Mouse (Mus musculus) layer of hippocampus, adult 8-10 months (tissue): ENCODE data around the gene Kpna1. TPM values are rescaled to one million over a fixed set of nuclear protein-coding genes. Genes with fewer than 3 reads are reported as not detected.
"Not testable (repeated sequence)": the region's sequence is repeated elsewhere in the genome, so short reads cannot be mapped to it uniquely, and the experiment has no call there.

Experiments
- DNase-seq, 2 experiments: peaks; one replicate each; pipeline ENCODE4 v3.0.0; 2022; ENCODE audit warnings: low spot score in 2 of 2
- total RNA-seq, 4 experiments: library from RNA; stranded (reverse); gene quantifications; 2 replicates each; pipeline ENCODE4 v1.2.4; 2022

The Kpna1 gene
- 100 to 1,000 TPM; 110 to 152 (median 124) TPM for total RNA-seq

DNA sequence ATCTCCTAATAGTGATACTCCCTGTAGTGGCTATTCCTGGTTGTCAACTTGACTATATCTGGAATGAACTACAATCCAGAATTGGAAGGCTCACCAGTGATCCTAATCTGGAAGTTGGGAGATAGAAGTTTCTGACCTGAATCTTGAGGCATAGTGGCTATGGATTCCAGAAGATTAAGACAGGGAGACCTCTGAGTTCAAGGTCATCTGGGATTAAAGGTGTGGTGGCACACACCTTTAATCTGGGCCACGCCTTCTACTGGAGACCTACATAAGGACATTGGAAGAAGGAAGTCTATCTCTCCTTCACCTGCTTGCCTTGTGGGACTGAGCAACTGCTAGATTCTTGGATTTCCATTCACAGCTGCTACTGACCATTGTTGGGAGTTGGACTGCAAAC is at the start of gene Kpna1:
Gene Kpna1 (plus strand): TSS at position 301 of the 400 bp plus-strand sequence.
- not testable (repeated sequence) for DNase-seq

DNA sequence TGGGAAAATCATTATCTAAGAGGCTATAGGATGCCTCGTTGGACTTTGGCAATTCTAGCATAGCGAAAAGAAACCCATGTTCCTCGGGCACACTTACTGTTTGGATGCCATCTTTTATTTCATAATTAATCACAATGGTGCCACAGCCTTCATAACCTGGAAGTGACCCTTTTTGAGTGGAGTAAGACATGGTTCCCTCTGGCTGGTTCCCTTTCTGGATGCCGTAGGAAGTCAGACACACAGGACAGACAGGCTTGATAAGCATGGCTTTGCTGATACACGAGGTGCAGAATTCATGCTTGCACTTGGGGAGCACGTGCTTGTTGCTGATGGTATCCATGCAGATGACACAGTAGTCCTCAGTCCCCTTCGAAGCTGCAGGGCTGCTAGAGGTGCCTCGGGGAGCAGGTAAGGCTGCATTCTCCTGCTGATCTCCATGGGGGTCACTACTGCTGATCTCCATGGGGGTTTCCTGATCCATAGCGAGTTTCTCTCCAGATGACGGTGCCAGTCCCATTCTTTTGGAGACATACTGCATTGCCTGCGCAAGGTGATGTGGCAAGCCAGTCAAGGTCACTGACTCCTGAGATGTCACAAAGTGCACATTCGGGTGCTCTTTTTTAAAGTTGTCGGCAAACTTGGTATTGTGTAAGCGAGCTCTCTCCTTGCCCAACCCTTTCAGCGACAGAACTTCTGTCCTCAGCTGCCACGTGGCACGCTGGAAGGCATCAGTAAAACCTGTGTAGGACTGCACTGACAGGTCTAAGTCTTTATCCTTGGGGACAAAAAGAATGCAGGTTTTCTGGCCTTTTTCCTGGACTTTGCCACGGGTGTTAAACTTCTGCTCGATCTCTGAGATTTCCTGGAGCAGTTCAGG is 46.1 kb upstream of the Kpna1 start:
- no peak for DNase-seq

DNA sequence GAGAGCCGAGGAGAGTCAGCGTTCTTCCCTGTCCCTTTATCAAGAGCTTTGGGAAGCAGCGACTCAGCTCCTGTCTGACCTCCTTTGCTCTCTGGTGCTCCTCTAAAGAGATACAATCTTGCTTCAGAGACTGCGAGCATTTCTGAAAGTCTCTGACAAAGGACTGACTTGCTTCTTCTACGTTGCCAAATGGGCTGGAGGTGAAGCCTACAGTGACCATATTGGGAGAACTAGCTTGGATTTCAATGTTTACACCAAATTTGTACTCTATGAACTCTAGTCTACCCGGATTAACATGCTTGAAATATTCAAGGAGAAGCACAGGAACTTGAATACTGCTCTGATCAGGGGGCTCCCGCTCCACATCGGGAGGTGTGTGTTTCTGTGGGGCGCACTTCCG is 45.4 kb upstream of the Kpna1 start:
- no peak for DNase-seq

DNA sequence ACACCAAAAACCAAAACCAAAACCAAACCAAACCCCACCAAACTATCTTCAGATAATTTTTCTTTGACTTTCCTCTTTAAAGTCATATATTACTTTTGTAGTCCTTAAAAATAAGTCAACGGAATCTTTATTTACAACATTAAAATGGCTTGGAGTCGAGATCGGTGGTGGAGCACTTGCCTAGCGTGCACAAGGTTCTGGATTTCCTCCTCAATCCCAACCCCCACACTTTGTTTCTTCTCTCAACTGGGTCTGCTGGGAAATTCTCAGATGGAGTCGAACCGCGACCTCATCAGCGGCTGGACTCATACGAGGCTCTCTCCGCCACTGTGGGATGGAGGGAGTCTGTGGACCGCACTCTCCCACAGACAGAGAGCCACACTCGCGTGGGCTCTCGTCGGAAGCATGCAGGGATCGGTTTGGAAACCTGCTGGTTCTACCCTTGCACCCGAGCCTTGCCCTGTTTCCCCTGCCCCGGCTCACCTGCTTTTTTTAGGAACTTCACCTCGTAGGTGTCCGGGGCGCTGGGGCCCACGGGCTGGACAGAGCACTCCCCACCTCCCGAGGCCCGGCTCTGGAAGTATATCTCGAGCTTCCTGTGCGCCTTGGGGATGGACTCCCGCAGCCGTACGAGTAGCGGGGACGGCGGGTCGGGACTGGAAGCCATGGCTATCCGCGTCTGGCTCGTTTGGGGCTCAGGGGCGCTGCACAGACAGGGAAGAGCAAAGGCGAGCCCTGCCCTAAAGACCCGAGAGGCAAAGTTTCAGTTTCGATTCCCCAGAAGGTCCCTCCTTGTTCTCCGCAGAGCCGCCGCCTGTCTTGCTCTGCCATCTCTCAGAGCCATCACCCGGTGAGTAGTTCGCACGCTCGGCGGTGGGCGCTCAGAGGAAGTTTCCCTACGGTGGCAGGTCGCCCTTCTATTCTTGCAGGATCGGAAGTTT is 40.1 kb upstream of the Kpna1 start, which contains the start of the genes Parp9 and Dtx3l:
Gene Parp9 (plus strand): TSS at position 260 of the 941 bp plus-strand sequence.
Gene Dtx3l (minus strand): TSS at position 941 of the 941 bp plus-strand sequence.
- peak; percentile 5 to 24 for DNase-seq

DNA sequence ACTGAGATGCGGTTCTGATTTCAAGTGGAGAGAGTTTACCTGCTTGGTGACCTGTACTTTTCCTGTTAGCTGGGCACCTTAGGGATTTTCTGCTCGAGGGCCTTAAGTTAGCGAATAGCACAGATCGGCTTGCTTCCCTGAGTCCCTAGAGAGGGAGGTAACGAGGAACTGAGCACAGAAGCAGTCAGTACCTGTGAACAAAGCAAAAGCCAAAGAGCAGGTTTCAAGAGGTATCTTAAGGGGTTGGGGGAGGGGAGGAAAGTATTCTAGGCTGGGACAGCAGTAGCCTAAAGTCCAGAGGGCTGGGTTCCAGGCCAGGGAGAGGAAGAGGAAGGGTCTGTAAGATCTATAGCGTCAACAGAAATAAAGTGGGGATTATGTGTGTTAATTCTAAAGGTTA is 39.3 kb upstream of the Kpna1 start:
- no peak for DNase-seq

DNA sequence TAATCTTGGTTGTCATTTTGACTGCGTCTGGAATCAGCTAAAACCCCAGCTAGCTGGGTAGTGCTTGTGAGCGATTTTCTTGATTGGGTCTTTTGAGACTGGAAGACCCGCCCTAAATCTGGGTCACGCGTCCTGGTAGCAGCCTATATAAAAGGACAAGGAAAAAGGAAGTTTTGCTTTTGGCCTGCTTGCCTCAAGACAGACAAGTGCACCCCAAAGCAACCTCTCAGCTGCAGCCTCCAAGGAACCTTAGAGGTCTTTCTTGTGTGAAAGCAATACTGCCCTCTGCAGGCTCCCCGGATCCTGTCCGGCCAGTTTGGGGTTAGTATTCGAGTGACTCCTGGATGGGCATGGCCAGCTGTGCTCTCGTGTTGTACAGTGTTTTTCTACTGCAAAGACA is 38.9 kb upstream of the Kpna1 start:
- peak; percentile 50 to 68 for DNase-seq

- no peak for DNase-seq
Observed at GRCm38 (mm10) chr16:35941382-35941781, 37.2 kb upstream of the Kpna1 start.

GRCm38 (mm10) chr16:35949264-35949663 is 29.3 kb upstream of the Kpna1 start:
- DNase-seq = no peak

GRCm38 (mm10) chr16:35951216-35951615 is 27.3 kb upstream of the Kpna1 start:
- no peak for DNase-seq

GRCm38 (mm10) chr16:35952628-35953130 is 25.9 kb upstream of the Kpna1 start:
- DNase-seq = no peak

GRCm38 (mm10) chr16:35965991-35966390 is 12.6 kb upstream of the Kpna1 start:
- DNase-seq = not testable (repeated sequence)

DNA sequence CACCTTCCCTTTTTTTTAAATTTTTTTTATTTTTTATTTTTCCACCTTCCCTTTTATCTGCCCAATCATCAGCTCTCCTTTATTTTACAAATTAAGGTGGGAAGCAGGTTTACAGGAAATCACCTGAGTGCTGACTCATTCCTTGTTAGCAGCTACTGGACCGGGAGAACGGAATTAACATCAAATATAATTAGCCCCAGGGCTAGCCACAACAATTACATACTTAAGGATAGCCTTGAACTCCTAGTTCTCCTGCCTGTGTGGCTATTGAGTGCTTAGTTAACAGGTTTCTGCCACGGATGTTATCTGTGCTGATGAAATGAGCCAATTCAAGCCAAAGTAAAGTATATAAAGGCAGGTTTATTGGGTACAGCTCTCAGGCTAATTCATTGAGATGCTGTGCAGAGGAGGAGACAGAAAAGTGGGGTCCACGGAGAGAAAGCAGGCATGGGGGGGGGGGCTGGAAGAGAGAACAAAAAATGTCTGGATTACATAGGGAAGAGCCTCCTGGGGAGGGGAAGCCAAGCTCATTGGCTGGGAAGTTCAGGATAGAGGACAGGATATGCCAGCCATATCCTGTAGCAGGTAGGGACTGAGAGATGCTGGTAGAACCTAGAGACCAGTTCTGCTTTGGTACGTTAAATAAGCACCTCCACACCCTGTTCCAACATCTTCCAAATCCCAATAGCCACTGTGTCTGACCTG is 12.0 kb upstream of the Kpna1 start:
- DNase-seq = no peak

GRCm38 (mm10) chr16:35967319-35967718 is 11.2 kb upstream of the Kpna1 start:
- DNase-seq = no peak

DNA sequence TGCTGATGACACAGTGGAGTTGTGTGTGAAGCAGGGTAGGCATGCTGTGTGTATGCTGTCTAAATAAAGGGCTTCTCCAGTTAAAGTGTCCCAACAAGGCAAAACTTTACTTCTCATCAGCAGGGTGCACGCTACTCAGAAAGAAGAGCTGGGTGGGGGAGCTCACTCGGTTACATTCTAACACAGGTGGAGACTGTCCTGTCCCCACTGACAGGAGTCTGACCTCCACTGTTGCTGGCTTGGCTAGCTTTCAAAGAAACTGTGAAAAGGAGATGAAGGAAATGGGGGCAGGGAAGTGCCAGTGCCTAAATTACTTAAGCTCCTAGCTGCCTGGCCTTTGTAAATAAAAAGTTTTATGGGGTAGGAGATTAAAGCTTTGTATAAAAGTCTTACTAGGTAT is 10.4 kb upstream of the Kpna1 start:
- DNase-seq = no peak

- no peak for DNase-seq
Observed at GRCm38 (mm10) chr16:35974021-35974420, 4.5 kb upstream of the Kpna1 start.

DNA sequence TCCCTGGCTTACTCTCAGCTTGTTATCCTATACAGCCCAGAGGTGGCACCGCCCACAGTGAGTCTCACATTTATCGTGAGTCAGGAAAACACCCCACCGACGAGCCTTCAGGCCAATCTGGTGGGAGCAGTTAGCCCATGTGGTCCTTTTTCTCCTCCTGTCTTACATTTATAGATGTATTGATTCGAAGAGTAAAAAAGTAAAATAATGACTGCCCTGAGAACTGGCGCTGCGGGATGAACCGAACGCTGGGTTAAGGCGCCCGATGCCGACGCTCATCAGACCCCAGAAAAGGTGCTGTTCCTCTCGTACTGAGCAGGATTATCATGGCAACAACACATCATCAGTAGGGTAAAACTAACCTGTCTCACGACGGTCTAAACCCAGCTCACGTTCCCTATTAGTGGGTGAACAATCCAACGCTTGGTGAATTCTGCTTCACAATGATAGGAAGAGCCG is 2.8 kb downstream of the Kpna1 start:
- DNase-seq = peak; percentile 99 to 100

- DNase-seq = no peak
Observed at GRCm38 (mm10) chr16:35982506-35982901, 4.0 kb downstream of the Kpna1 start.

DNA sequence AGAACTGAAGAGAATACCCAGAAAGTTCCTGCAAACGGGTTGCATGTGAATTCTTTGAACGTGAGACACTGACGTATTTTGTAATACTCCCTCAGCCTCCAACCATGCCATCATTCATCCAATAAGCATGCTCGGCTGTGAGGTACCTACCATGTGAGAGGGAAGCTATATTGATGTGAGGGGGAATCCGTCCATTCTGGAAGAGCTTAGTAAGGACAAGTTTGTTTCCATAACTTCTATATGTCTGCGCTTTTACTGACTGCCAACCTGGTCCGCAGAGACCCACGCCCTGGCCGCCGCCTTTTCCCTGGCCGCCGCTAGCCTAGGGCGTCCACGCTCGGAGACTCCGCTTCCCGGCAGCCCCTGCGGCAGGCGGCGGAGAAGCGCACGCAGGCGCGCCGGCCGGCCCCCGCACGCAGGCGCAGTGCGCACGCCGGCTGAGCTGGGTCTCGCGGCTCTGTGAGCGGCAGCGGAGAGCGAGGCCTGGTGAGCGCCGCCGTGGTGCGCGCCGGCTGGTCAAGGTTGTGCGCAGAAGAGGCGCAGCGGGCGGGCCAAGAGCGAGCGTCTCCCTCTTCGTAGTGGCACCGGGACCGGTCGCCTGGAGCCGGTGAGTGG is 4.5 kb downstream of the Kpna1 start:
- DNase-seq = peak; percentile 75 to 90

DNA sequence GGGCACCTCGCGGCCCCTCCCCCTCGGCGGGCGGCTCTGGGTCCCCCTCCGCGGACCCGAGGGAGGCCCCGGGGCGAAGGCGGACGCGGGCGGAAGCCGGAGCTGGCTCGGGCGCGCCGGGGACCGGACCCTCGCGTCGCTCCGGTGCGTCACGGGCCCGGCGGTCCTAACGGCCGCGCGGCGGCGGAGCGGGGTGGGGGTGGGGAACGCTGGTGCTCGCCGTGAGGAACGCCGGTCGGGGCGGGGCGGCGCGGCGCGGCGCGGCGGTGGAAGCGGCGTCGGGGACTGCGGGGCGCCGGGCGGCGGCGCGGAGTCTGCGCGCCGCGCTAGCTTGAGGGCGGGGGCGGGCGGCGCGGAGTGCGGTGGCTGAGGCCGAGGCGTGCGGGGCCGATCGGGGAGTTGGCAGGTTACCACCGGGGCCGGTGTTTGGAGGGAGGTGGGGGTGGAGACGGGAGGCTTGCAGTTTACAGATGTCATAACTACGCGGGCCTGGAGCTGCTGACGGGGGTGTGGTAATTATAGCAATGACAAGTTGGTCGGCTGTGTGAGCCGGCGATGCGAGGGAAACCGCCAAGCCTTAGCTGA is 5.1 kb downstream of the Kpna1 start:
- peak; percentile 61 to 63 for DNase-seq

DNA sequence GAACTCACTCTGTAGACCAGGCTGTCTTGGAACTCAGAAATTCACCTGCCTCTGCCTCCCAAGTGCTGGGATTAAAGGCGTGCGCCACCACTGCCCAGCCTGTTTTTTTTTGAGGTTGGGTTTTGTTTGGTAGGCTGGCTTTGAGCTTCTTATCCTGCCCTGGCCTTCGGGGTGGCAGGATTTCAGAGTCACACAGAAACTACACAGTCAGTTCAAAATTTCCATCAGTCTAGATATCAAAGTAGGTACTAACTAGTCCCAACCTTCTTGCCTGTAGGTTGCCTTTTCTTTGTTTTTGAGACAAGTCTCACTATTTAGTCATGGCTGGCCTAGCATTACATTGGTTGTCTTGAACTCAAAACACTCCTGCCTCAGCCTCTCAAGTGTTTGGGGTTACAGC is 5.9 kb downstream of the Kpna1 start:
- no peak for DNase-seq
